Mouse (Mus musculus): ENCODE data around the gene Rhox2c. TPM values are rescaled to one million over a fixed set of nuclear protein-coding genes. Genes with fewer than 3 reads are reported as not detected.
"Not testable (repeated sequence)": the region's sequence is repeated elsewhere in the genome, so short reads cannot be mapped to it uniquely, and the experiment has no call there.

Gene Rhox2c
- total RNA-seq (2021), result not detected
- long read RNA-seq, experiment 1, result 0 reads
- long read RNA-seq, experiment 2, result 0 reads

DNA sequence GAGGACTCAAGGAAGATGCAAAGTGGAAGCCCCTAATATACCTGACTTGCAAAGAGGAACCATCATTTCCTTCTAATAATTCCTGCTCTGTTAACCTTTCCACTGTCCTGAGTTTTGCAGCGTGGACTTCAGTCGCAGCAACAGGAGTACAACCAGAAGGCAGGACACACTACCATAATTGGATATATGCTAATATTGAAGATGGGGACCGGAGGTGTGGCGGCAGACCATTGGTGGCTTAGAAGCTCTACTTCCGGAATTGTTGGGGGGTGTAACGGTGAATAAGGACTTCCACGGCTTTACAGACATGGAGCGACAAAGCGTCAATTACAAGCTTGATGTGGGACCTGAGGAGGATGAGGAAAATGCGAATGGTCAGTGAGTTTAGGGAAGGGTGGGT is at the start of gene Rhox2c:
Gene Rhox2c (plus strand): TSS at position 301 of the 400 bp plus-strand sequence.
- DNase-seq (ENCODE audit: low spot score), result not testable (repeated sequence)

DNA sequence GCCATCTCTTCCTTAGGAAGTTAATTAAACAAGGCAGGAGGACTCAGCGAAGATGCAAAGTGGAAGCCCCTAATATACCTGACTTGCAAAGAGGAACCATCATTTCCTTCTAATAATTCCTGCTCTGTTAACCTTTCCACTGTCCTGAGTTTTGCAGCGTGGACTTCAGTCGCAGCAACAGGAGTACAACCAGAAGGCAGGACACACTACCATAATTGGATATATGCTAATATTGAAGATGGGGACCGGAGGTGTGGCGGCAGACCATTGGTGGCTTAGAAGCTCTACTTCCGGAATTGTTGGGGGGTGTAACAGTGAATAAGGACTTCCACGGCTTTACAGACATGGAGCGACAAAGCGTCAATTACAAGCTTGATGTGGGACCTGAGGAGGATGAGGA is 41.7 kb upstream of the Rhox2c start, which contains the start of gene Rhox2b:
Gene Rhox2b (plus strand): TSS at position 301 of the 400 bp plus-strand sequence.
- DNase-seq (ENCODE audit: low spot score), result not testable (repeated sequence)

DNA sequence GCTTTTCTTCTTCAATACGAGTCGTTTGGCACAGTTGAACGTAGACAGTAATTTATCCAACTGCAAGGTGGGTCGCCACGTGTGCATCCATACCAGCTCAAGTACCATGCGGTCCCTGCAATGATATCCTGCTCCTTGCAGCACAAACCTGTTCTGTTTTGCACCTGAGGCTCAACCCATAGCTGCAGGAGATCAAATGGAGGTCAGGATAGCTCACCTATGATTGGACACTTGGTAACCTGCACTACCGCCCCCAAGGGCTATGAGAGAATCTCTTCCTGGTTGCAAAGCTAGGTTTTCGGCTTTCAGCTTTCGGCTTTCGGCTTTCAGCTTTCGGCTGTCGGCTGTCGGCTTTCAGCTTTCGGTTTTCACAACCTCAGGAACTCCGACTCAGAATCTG is 21.3 kb upstream of the Rhox2c start, which contains the start of gene Rhox4b:
Gene Rhox4b (plus strand): TSS at position 301 of the 400 bp plus-strand sequence.
- DNase-seq (ENCODE audit: low spot score), result not testable (repeated sequence)

DNA sequence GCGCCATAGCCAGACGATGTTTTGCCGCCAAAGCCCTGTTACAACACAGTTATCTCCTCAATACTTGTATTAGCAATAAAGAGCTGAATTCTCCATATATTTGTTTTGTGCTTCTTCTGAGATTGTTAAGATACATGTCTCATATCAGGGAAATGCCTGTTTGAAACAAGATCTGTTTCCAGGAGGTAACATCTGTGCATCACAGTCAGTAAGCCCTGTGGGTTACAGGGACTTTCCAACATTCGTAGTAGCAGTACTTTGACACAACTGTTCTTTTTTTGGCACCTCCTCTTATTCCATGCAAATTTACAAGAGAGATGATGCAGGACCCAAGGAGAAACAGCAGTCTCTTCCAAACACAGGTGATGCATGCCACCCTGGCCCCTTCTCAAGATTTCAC is 4.8 kb downstream of the Rhox2c start, which contains the start of gene Rhox3c:
Gene Rhox3c (plus strand): TSS at position 301 of the 400 bp plus-strand sequence.
- not testable (repeated sequence) for DNase-seq (ENCODE audit: low spot score)

DNA sequence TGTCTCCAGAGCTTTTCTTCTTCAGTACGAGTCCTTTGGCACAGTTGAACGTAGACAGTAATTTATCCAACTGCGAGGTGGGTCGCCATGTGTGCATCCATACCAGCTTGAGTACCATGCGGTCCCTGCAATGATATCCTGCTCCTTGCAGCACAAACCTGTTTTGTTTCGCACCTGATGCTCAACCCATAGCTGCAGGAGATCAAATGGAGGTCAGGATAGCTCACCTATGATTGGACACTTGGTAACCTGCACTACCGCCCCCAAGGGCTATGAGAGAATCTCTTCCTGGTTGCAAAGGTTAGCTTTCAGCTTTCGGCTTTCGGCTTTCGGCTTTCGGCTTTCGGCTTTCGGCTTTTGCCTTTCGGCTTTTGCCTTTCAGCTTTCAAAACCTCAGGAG is 26.6 kb downstream of the Rhox2c start, which contains the start of gene Rhox4c:
Gene Rhox4c (plus strand): TSS at position 301 of the 400 bp plus-strand sequence.
- not testable (repeated sequence) for DNase-seq (ENCODE audit: low spot score)

DNA sequence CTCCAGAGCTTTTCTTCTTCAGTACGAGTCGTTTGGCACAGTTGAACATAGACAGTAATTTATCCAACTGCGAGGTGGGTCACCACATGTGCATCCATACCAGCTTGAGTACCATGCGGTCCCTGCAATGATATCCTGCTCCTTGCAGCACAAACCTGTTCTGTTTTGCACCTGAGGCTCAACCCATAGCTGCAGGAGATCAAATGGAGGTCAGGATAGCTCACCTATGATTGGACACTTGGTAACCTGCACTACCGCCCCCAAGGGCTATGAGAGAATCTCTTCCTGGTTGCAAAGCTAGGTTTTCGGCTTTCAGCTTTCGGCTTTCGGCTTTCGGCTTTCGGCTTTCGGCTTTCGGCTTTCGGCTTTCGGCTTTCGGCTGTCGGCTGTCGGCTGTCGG is 60.6 kb downstream of the Rhox2c start, which contains the start of gene Rhox4d:
Gene Rhox4d (plus strand): TSS at position 301 of the 400 bp plus-strand sequence.
- DNase-seq (ENCODE audit: low spot score), result not testable (repeated sequence)

Other genes starting within 250 kb of the Rhox2c start
- not detected for gene Gm9, start 242.6 kb upstream of the Rhox2c start, total RNA-seq (2021)
- gene Rhox1, start 231.4 kb upstream of the Rhox2c start, total RNA-seq (2021), result not detected
- not detected for gene Rhox2a, start 208.7 kb upstream of the Rhox2c start, total RNA-seq (2021)
- not detected for gene Rhox3a, start 203.8 kb upstream of the Rhox2c start, total RNA-seq (2021)
- gene Rhox4a, start 188.3 kb upstream of the Rhox2c start, total RNA-seq (2021), result not detected
- gene Rhox3a2, start 73.7 kb upstream of the Rhox2c start, total RNA-seq (2021), result not detected
- gene Rhox4a2, start 62.8 kb upstream of the Rhox2c start, total RNA-seq (2021), result not detected
- not detected for gene Rhox2b, start 41.6 kb upstream of the Rhox2c start, total RNA-seq (2021)
- gene Rhox4b, start 21.2 kb upstream of the Rhox2c start, total RNA-seq (2021), result not detected
- not detected for gene Rhox3c, start 4.9 kb downstream of the Rhox2c start, total RNA-seq (2021)
- gene Rhox4c, start 26.7 kb downstream of the Rhox2c start, total RNA-seq (2021), result not detected
- not detected for gene Rhox2d, start 39.7 kb downstream of the Rhox2c start, total RNA-seq (2021)
- gene Rhox4d, start 60.7 kb downstream of the Rhox2c start, total RNA-seq (2021), result not detected
- gene Rhox2e, start 76.8 kb downstream of the Rhox2c start, total RNA-seq (2021), result not detected
- not detected for gene Rhox3e, start 88.3 kb downstream of the Rhox2c start, total RNA-seq (2021)
- gene Rhox4e, start 103.7 kb downstream of the Rhox2c start, total RNA-seq (2021), result not detected
- not detected for gene Rhox2f, start 117.7 kb downstream of the Rhox2c start, total RNA-seq (2021)
- not detected for gene Rhox3f, start 127.3 kb downstream of the Rhox2c start, total RNA-seq (2021)
- gene Rhox4f, start 154.0 kb downstream of the Rhox2c start, total RNA-seq (2021), result not detected
- gene Rhox3g, start 174.9 kb downstream of the Rhox2c start, total RNA-seq (2021), result not detected
- gene Rhox2g, start 189.8 kb downstream of the Rhox2c start, total RNA-seq (2021), result not detected
- gene Rhox4g, start 197.6 kb downstream of the Rhox2c start, total RNA-seq (2021), result not detected
- gene Rhox3h, start 215.1 kb downstream of the Rhox2c start, total RNA-seq (2021), result not detected
- not detected for gene Rhox2h, start 219.6 kb downstream of the Rhox2c start, total RNA-seq (2021)